Mouse (Mus musculus) MEL (cell line): Measurements from ENCODE around the gene Iqgap3. TPM values are rescaled to one million over a fixed set of nuclear protein-coding genes. Genes with fewer than 3 reads are reported as not detected.

ENCODE experiments used
- DNase-seq: peaks from one replicate; pipeline ENCODE4 v3.0.0; 2011; ENCODE audit warnings: low read depth, low spot score
- H3K27ac ChIP-seq: 2 replicates; pipeline ENCODE4 v1.5.1; 2012; ENCODE audit warnings: low read depth, mild to moderate bottlenecking, control low read depth, low read length, moderate library complexity; ENCODE audit not compliant: control insufficient read depth
- H3K27me3 ChIP-seq, 2 experiments: fragments of 150-350 bp in 1 of 2; sonication (generic) in 1 of 2; 2 replicates each; pipeline ENCODE4 v1.6.1; 2012; ENCODE audit warnings: low read length in 2 of 2, mild to moderate bottlenecking in 2 of 2, improper control_type of control experiment in 1 of 2, moderate library complexity in 1 of 2; ENCODE audit not compliant: insufficient read depth in 2 of 2, control insufficient read depth in 1 of 2
- H3K36me3 ChIP-seq, 2 experiments: 2 replicates each; pipeline ENCODE4 v1.6.1; 2012 to 2014; ENCODE audit warnings: low read length in 2 of 2, improper control_type of control experiment in 1 of 2, inconsistent platforms in 1 of 2, mild to moderate bottlenecking in 1 of 2; ENCODE audit not compliant: insufficient read depth in 2 of 2, control insufficient read depth in 1 of 2
- H3K4me1 ChIP-seq, 2 experiments: fragments of 150-350 bp in 1 of 2; sonication (generic) in 1 of 2; 2 replicates each; pipeline ENCODE4 v1.6.1; 2012; ENCODE audit warnings: low read length in 2 of 2, improper control_type of control experiment in 1 of 2, mild to moderate bottlenecking in 1 of 2; ENCODE audit not compliant: insufficient read depth in 2 of 2, control insufficient read depth in 1 of 2
- H3K4me3 ChIP-seq, 2 experiments: fragments of 150-350 bp in 1 of 2; sonication (generic) in 1 of 2; 2 replicates each; pipeline ENCODE4 v1.5.1; 2012; ENCODE audit warnings: low read depth in 2 of 2, low read length in 2 of 2, mild to moderate bottlenecking in 2 of 2, moderate library complexity in 2 of 2, control low read depth in 1 of 2, improper control_type of control experiment in 1 of 2; ENCODE audit not compliant: control insufficient read depth in 1 of 2, insufficient read depth in 1 of 2
- H3K79me2 ChIP-seq: 2 replicates; pipeline ENCODE4 v1.6.1; 2012; ENCODE audit warnings: mild to moderate bottlenecking, low read length, moderate library complexity; ENCODE audit not compliant: control insufficient read depth, poor library complexity, insufficient read depth
- H3K9ac ChIP-seq: 2 replicates; pipeline ENCODE4 v1.6.1; 2012; ENCODE audit warnings: low read depth, mild to moderate bottlenecking, control low read depth, low read length, moderate library complexity; ENCODE audit not compliant: control insufficient read depth, poor library complexity, severe bottlenecking
- H3K9me3 ChIP-seq: fragments of 150-350 bp; sonication (generic); replicated peaks from 2 replicates; pipeline ENCODE4 v1.6.1; 2012; ENCODE audit warnings: mild to moderate bottlenecking, low read length, improper control_type of control experiment, moderate library complexity; ENCODE audit not compliant: insufficient read depth
- BHLHE40 ChIP-seq: IDR thresholded peaks from 2 replicates; pipeline ENCODE4 v1.6.1; 2012; ENCODE audit warnings: low read depth, mild to moderate bottlenecking, inconsistent platforms, low read length, improper control_type of control experiment, borderline replicate concordance
- GABPA ChIP-seq: IDR thresholded peaks from 2 replicates; pipeline ENCODE4 v1.6.1; 2012; ENCODE audit warnings: low read depth, mild to moderate bottlenecking, inconsistent platforms, low read length, improper control_type of control experiment, moderate library complexity
- GATA1 ChIP-seq: IDR thresholded peaks from 2 replicates; pipeline ENCODE4 v1.6.1; 2011; ENCODE audit warnings: low read depth, low read length, improper control_type of control experiment
- HCFC1 ChIP-seq: IDR thresholded peaks from 2 replicates; pipeline ENCODE4 v1.6.1; 2012; ENCODE audit warnings: low read depth, mild to moderate bottlenecking, inconsistent platforms, low read length, improper control_type of control experiment, moderate library complexity
- JUND ChIP-seq: IDR thresholded peaks from 2 replicates; pipeline ENCODE4 v1.6.1; 2011; ENCODE audit warnings: low read depth, mild to moderate bottlenecking, improper control_type of control experiment, low read length
- MAX ChIP-seq: IDR thresholded peaks from 2 replicates; pipeline ENCODE4 v1.6.1; 2011; ENCODE audit warnings: low read length, improper control_type of control experiment
- MAZ ChIP-seq: IDR thresholded peaks from 2 replicates; pipeline ENCODE4 v1.6.1; 2012; ENCODE audit warnings: low read depth, mild to moderate bottlenecking, inconsistent platforms, low read length, improper control_type of control experiment
- MYB ChIP-seq: IDR thresholded peaks from 2 replicates; pipeline ENCODE4 v1.6.1; 2011; ENCODE audit warnings: mild to moderate bottlenecking, low read depth, low read length, improper control_type of control experiment
- MYC ChIP-seq: IDR thresholded peaks from 2 replicates; pipeline ENCODE4 v1.6.1; 2011; ENCODE audit warnings: low read depth, mild to moderate bottlenecking, low read length, improper control_type of control experiment, moderate library complexity
- POLR2AphosphoS2 ChIP-seq: IDR thresholded peaks from 2 replicates; pipeline ENCODE4 v1.6.1; 2011; ENCODE audit warnings: low read length, improper control_type of control experiment
- POLR2AphosphoS5 ChIP-seq: IDR thresholded peaks from 2 replicates; pipeline ENCODE4 v1.6.1; 2012; ENCODE audit warnings: low read depth, borderline replicate concordance, mild to moderate bottlenecking, inconsistent platforms, low read length, moderate library complexity, mixed read lengths
- SIN3A ChIP-seq: IDR thresholded peaks from 2 replicates; pipeline ENCODE4 v1.6.1; 2012; ENCODE audit warnings: low read length, improper control_type of control experiment, inconsistent platforms
- TBP ChIP-seq: IDR thresholded peaks from 2 replicates; pipeline ENCODE4 v1.8.0; 2011; ENCODE audit warnings: low read depth, low read length, improper control_type of control experiment
- USF1 ChIP-seq: IDR thresholded peaks from 2 replicates; pipeline ENCODE4 v1.6.1; 2014; ENCODE audit warnings: low read depth, mild to moderate bottlenecking, inconsistent platforms, low read length, improper control_type of control experiment, moderate library complexity
- ZC3H11A ChIP-seq: IDR thresholded peaks from 2 replicates; pipeline ENCODE4 v1.6.1; 2012; ENCODE audit warnings: low read depth, mild to moderate bottlenecking, inconsistent platforms, low read length, improper control_type of control experiment
- ZNF384 ChIP-seq: IDR thresholded peaks from 2 replicates; pipeline ENCODE4 v1.6.1; 2012; ENCODE audit warnings: low read depth, mild to moderate bottlenecking, inconsistent platforms, low read length, improper control_type of control experiment
- polyA plus RNA-seq, 2 experiments: library from polyadenylated mRNA; stranded (reverse) in 1 of 2; unstranded in 1 of 2; fragments of >175 nt in 1 of 2; fragments of >200 nt in 1 of 2; gene quantifications; 2 replicates each; pipeline versions ENCODE4 v1.2.1 to v1.2.4; 2012; ENCODE audit warnings: low replicate concordance in 2 of 2, low read depth in 1 of 2; ENCODE audit not compliant: insufficient read length in 2 of 2, insufficient read depth in 1 of 2, missing spikeins in 1 of 2
- total RNA-seq: library from RNA; depleted of rRNA; stranded (reverse); fragments of 300-350 nt; gene quantifications from 2 replicates; pipeline ENCODE4 v1.2.3, GENCODE M21; 2012

Iqgap3 gene
- total and polyA plus RNA-seq, 3 experiments = 21.1 to 42.5 TPM; not detected in 1

GRCm38 (mm10) chr3:88145411-88145782, 63.6 kb downstream of the Iqgap3 start:
- H3K79me2 ChIP-seq = peaks cover 79% of the 10 kb centered on the region
- H3K9ac ChIP-seq = peak overlapping the region; percentile 92
- peaks cover 33 to 69% of the 10 kb centered on the region in 2 experiments for H3K4me1 ChIP-seq
- H3K9me3 ChIP-seq = no peaks in the 10 kb centered on the region
- no peak overlapping the region for H3K4me3 ChIP-seq
- no peak overlapping the region for H3K27ac ChIP-seq
- H3K27me3 ChIP-seq = no peaks in the 10 kb centered on the region
- TF ChIP-seq ZNF384 (no peak), GATA1 (no peak), POLR2AphosphoS5 (no peak), SIN3A (no peak), MYC (no peak), BHLHE40 (no peak)
- DNase-seq = no peak
- peaks cover 0 to 59% of the 10 kb centered on the region in 2 experiments; a peak in 2 of 4 replicates for H3K36me3 ChIP-seq

- Histone ChIP-seq H3K9me3 (no peaks in the 10 kb centered on the region), H3K27ac (no peak overlapping the region), H3K79me2 (peaks cover 85% of the 10 kb centered on the region), H3K36me3 (peaks cover 3 to 54% of the 10 kb centered on the region in 2 experiments; a peak in 3 of 4 replicates), H3K27me3 (no peaks in the 10 kb centered on the region), H3K4me3 (no peak overlapping the region), H3K4me1 (peaks cover 31 to 65% of the 10 kb centered on the region in 2 experiments), H3K9ac (peak overlapping the region; percentile 5)
- no peak for DNase-seq
- TF ChIP-seq JUND = no peak
- TF ChIP-seq GATA1 = no peak
- TF ChIP-seq MYB = no peak
- TF ChIP-seq MAZ = no peak
- no peak for TF ChIP-seq POLR2AphosphoS2
- TF ChIP-seq HCFC1 = no peak
Measured at GRCm38 (mm10) chr3:88145952-88146351, 64.2 kb downstream of the Iqgap3 start.

- Histone ChIP-seq H3K36me3 (peaks cover 3 to 54% of the 10 kb centered on the region in 2 experiments; a peak in 3 of 4 replicates), H3K27ac (no peak overlapping the region)
Measured at GRCm38 (mm10) chr3:88146376-88147112, 64.8 kb downstream of the Iqgap3 start.

More at GRCm38 (mm10) chr3:88146376-88147112, 64.8 kb downstream of the Iqgap3 start:
- Histone ChIP-seq H3K9me3 (no peaks in the 10 kb centered on the region), H3K27me3 (no peaks in the 10 kb centered on the region), H3K4me1 (peaks cover 29 to 60% of the 10 kb centered on the region in 2 experiments)
- DNase-seq = no peak
- TF ChIP-seq MAX (no peak), GATA1 (no peak), GABPA (no peak), ZC3H11A (no peak), USF1 (no peak), POLR2AphosphoS5 (no peak), TBP (no peak), JUND (peak; percentile 65; the same call in 1 of the 2 replicates)
- TF ChIP-seq, all 39 proteins: peak for 1
- no peak overlapping the region for H3K9ac ChIP-seq
- no peak overlapping the region for H3K4me3 ChIP-seq
- H3K79me2 ChIP-seq = peaks cover 91% of the 10 kb centered on the region
